Mouse (Mus musculus): ENCODE measurements around the gene Cables2.

The Cables2 gene

DNA sequence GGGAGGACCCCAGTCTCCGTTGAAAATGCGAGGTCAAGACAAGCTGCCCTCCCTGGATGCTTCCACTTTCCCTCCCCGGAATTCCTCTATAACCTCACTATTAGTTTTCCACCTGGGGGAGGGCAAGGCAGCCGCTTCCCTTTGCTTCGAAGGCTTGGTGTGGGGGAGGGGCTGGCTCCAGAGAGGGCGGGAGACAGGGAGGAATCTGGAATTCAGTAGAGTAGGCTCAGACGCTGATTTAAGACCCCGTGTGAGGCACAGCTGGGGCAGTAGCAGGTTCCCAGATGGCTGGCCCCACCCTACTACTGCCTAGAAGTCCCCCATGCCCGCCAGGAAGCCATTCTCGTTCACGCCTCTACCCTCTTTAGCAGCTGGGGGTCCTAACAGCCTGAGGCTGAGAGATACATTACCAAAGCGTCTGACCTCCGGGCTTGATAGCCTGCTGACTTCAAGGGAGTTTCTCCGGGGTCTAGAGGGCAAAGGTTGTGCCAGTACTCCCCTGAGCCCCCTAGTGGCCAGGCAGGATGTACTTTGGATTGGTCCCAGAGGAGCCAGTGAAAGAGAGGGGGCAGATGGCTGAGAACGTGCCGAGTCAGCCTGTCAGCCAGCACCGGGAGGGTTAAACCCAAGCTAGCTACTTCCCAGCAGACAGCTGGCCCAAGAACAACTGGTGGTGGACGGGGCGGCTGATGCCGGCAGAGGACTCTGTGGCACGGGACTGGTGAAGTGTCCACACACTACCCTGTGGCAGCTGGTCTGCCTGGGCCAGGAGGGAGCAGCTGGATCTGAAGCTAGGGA, 45.8 kb downstream of the Cables2 start:
- peak; percentile 86 for DNase-seq (ENCODE audit: extremely low spot score, low spot score)

DNA sequence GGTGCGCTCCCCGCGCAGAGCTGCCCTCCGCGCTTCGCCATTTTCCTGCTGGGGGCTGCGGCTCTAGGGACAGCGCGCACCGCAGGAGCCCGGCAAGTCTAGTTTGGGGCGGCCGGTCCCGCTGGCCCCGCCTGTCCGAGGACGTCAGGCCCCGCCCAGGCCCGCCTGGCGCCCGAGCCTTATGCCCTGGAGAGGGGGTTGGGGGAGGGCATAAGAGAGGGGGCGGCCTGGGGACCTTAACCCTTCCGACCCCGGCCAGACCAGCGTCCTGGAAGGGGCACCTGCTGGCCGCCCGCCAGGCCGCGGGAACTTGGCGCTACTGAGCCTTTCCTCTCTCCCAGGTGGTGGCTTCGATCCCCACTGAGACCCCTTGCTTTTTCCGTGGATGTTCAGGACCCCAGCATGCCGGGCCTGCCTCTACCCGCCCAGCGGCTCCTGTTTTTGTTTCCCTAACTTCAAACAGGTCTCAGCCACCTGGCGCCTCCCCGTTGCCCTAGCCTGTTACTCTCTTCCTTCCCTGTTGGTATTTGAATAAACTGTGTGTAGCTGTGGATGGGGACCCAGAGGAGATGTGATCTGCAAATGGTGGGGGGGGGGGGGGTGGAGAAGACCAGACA, 47.4 kb downstream of the Cables2 start, which contains the start of gene Lama5:
Lama5 (minus strand) TSS at position 98 of the 617 bp plus-strand sequence.
- DNase-seq (ENCODE audit: extremely low spot score, low spot score), result peak; percentile 75

- DNase-seq (ENCODE audit: extremely low spot score, low spot score), result peak; percentile 62
These were observed 48.1 kb downstream of the Cables2 start for GRCm38 (mm10) chr2:180225044-180225761.

DNA sequence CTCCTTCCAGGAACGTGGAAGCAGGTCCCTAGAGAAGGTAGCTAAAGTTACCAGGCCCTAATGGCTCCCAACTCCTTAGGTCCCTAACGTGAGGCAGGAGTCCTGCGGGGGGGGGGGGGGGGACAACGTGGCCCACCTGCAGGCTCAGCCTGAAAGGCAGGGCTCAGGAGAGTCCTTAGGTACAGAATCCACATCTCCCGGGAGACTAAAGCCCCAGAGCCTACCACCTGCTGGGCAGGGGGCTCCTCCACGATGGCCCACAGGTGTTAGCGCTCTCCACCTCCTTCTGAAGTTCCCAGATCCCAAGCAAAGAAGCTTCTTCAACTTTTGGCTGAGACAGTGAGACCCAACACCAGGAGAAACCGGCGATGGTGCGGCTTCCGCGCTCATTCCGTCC, 48.7 kb downstream of the Cables2 start:
- DNase-seq (ENCODE audit: extremely low spot score, low spot score), result no peak

DNA sequence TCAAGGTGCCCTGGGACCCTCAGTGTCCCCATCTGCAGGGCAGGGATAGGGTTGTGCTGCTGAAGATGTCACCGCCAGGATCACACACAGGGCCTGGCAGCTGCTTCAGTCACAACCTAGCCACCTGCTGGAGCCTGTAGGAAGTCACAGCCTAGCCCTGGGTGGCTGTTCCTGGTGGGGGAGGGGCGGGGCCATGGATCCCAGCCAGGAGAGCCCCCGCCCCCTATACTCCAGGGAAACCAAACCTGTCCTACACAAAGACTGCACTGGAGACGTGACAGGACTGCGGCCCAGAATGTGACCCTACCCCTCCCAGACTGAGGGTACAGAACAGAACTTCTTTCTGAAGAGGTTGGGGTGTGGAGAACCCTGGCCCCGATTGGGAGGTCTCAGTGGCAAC, 51.0 kb downstream of the Cables2 start:
- no peak for DNase-seq (ENCODE audit: extremely low spot score, low spot score)

DNA sequence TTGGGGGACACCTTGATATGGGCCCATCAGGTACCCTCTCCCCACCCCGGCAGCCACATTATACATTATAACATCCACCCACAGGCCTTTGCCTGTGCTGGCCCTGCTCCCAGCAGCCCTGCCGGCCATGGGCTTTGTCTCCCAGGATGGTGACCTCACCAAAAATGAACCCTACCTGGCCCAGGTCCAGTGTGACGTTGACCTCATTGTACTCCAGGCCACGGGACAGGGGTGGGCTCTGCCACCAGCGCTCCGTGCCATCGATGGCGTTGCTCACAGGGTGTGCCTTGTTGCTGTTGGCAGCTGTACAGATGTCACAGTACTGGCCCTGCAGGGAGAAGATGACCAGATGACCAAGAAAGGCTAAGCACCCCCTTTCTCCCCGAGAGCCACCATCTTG, 52.2 kb downstream of the Cables2 start:
- DNase-seq (ENCODE audit: extremely low spot score, low spot score), result no peak

- DNase-seq (ENCODE audit: extremely low spot score, low spot score), result no peak
These were observed 53.1 kb downstream of the Cables2 start for GRCm38 (mm10) chr2:180220165-180220564.

- DNase-seq (ENCODE audit: extremely low spot score, low spot score), result no peak
These were observed 54.0 kb downstream of the Cables2 start for GRCm38 (mm10) chr2:180219145-180219943.

GRCm38 (mm10) chr2:180218677-180219076, 54.6 kb downstream of the Cables2 start:
- no peak for DNase-seq (ENCODE audit: extremely low spot score, low spot score)

- DNase-seq (ENCODE audit: extremely low spot score, low spot score), result no peak
These were observed 55.1 kb downstream of the Cables2 start for GRCm38 (mm10) chr2:180218241-180218640.

GRCm38 (mm10) chr2:180217587-180217986, 55.7 kb downstream of the Cables2 start:
- no peak for DNase-seq (ENCODE audit: extremely low spot score, low spot score)

- no peak for DNase-seq (ENCODE audit: extremely low spot score, low spot score)
These were observed 56.4 kb downstream of the Cables2 start for GRCm38 (mm10) chr2:180216921-180217320.

- DNase-seq (ENCODE audit: extremely low spot score, low spot score), result no peak
These were observed 57.3 kb downstream of the Cables2 start for GRCm38 (mm10) chr2:180215951-180216350.

DNA sequence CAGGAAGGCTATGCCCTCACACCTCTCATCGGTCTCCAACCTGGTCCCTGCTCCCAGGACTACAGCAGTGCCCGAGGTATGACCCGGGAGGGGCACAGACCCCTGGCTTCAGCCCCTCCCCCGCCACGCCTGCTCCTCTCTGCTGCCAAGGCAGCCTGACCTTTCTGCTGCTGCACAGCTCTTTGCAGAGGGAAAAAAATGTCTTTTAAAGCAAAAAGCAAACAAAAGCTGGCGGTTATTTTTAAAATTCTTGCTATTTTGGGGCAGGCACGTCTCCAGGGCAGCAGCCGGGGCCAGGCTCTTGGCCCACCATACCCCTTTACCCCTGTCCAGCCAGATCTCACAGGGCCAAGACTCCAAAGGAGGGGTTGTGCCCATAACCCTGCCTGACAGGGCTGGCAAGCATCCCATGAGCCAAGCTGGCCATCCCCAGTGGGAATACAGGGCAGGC, 58.3 kb downstream of the Cables2 start:
- no peak for DNase-seq (ENCODE audit: extremely low spot score, low spot score)

- DNase-seq (ENCODE audit: extremely low spot score, low spot score), result no peak
These were observed 58.8 kb downstream of the Cables2 start for GRCm38 (mm10) chr2:180214352-180214978.

- DNase-seq (ENCODE audit: extremely low spot score, low spot score), result no peak
These were observed 61.0 kb downstream of the Cables2 start for GRCm38 (mm10) chr2:180212255-180212654.

GRCm38 (mm10) chr2:180208976-180209375, 64.3 kb downstream of the Cables2 start:
- no peak for DNase-seq (ENCODE audit: extremely low spot score, low spot score)

Data from neural tube, embryonic 10.5 days (tissue).